Mouse (Mus musculus): Measurements from ENCODE around the gene Sptbn2.

- no peak for TF ChIP-seq CTCF (IDR thresholded peaks at IDR 0.05; ENCODE audit: low read depth, low read length)
- no peak for TF ChIP-seq GATA2 (IDR thresholded peaks at IDR 0.05; ENCODE audit: borderline replicate concordance, low read depth, low read length)
- no peak for TF ChIP-seq GATA1 (IDR thresholded peaks at IDR 0.05; ENCODE audit: borderline replicate concordance, low read length)
- no peak for TF ChIP-seq TAL1 (conservative IDR thresholded peaks at IDR 0.05; ENCODE audit: low read depth, low read length)
These were observed 34.1 kb downstream of the Sptbn2 start for GRCm38 (mm10) chr19:4745057-4745456.

Data from G1E (cell line).